Mouse (Mus musculus) midbrain, embryonic 13.5 days (tissue): ENCODE measurements around the gene Kcnk4. TPM values are rescaled to one million over a fixed set of nuclear protein-coding genes. Genes with fewer than 3 reads are reported as not detected.
"Not testable (repeated sequence)": the region's sequence is repeated elsewhere in the genome, so short reads cannot be mapped to it uniquely, and the experiment has no call there.

Experiments used
- ATAC-seq: fragments of 200-750 bp; cut with Nextera tagmentation; 2 replicates; pipeline ENCODE4 v1.8.0; 2017; ENCODE audit warnings: mild to moderate bottlenecking, moderate TSS enrichment, moderate library complexity
- H3K27ac ChIP-seq: fragments of 300-500 bp; sonication (generic); 2 replicates; pipeline ENCODE4 v1.5.1; 2015; ENCODE audit warnings: inconsistent platforms, mild to moderate bottlenecking, moderate library complexity
- H3K27me3 ChIP-seq: fragments of 300-500 bp; sonication (generic); 2 replicates; pipeline ENCODE4 v1.6.1; 2015; ENCODE audit warnings: mild to moderate bottlenecking, inconsistent platforms
- H3K36me3 ChIP-seq: fragments of 300-500 bp; sonication (generic); 2 replicates; pipeline ENCODE4 v1.6.1; 2015; ENCODE audit warnings: mild to moderate bottlenecking, inconsistent platforms
- H3K4me1 ChIP-seq: fragments of 300-500 bp; sonication (generic); replicated peaks from 2 replicates; pipeline ENCODE4 v1.6.1; 2015; ENCODE audit warnings: inconsistent platforms
- H3K4me2 ChIP-seq: fragments of 300-500 bp; sonication (generic); replicated peaks from 2 replicates; pipeline ENCODE4 v1.6.1; 2015; ENCODE audit warnings: moderate library complexity, mild to moderate bottlenecking, inconsistent platforms
- H3K4me3 ChIP-seq: fragments of 300-500 bp; sonication (generic); replicated peaks from 2 replicates; pipeline ENCODE4 v1.5.1; 2015; ENCODE audit warnings: mild to moderate bottlenecking, inconsistent platforms
- H3K9ac ChIP-seq: fragments of 300-500 bp; sonication (generic); replicated peaks from 2 replicates; pipeline ENCODE4 v1.6.1; 2015; ENCODE audit warnings: mild to moderate bottlenecking, inconsistent platforms
- H3K9me3 ChIP-seq: fragments of 300-500 bp; sonication (generic); 2 replicates; pipeline ENCODE4 v1.6.1; 2016; ENCODE audit warnings: mild to moderate bottlenecking, inconsistent platforms
- WGBS: fragments of 180-500 bp; shearing (Covaris S2); methylation state at CpG from one replicate; pipeline ENCODE4 v1.1.7; 2015; 5-methylcytosine and 5-hydroxymethylcytosine counted together
- polyA plus RNA-seq: library from polyadenylated mRNA; unstranded; fragments of >200 nt; fragmentation: Nextera tagmentation; extraction: Ambion mirVana; gene quantifications from 2 replicates; pipeline ENCODE4 v1.2.1, GENCODE M21; 2015

Gene Kcnk4
- polyA plus RNA-seq, 1 experiment from 2014 or later, result 0.79 TPM

GRCm38 (mm10) chr19:6907811-6908540 lies 26.3 kb downstream of the Kcnk4 start:
- no peak for ATAC-seq
- H3K4me1 ChIP-seq, result peaks cover 36% of the 10 kb centered on the region
- H3K4me3 ChIP-seq, result peak overlapping the region; percentile 64; the same call in 1 of the 2 replicates
- H3K36me3 ChIP-seq, result peaks cover 56% of the 10 kb centered on the region
- 89% methylated on average over 7 of the region's 7 CpGs for WGBS
- peak overlapping the region; percentile 81 for H3K4me2 ChIP-seq
- H3K9me3 ChIP-seq, result no peaks in the 10 kb centered on the region
- peak overlapping the region; percentile 79; the same call in 1 of the 2 replicates for H3K9ac ChIP-seq
- H3K27me3 ChIP-seq, result no peaks in the 10 kb centered on the region
- H3K27ac ChIP-seq, result no peak overlapping the region

- Histone ChIP-seq H3K27ac (no peak overlapping the region), H3K9ac (no peak overlapping the region; the same call in 1 of the 2 replicates), H3K4me1 (peaks cover 36% of the 10 kb centered on the region), H3K27me3 (no peaks in the 10 kb centered on the region), H3K4me2 (no peak overlapping the region), H3K4me3 (no peak overlapping the region), H3K36me3 (peaks cover 48% of the 10 kb centered on the region), H3K9me3 (no peaks in the 10 kb centered on the region)
- no peak for ATAC-seq
- 91% methylated on average over 8 of the region's 8 CpGs for WGBS
Measured at GRCm38 (mm10) chr19:6907094-6907493, 27.2 kb downstream of the Kcnk4 start.

GRCm38 (mm10) chr19:6906199-6906598 lies 28.1 kb downstream of the Kcnk4 start:
- Histone ChIP-seq H3K4me1 (peaks cover 29% of the 10 kb centered on the region), H3K27ac (no peak overlapping the region), H3K36me3 (peaks cover 39% of the 10 kb centered on the region), H3K4me2 (no peak overlapping the region), H3K27me3 (no peaks in the 10 kb centered on the region), H3K4me3 (no peak overlapping the region), H3K9me3 (no peaks in the 10 kb centered on the region), H3K9ac (no peak overlapping the region)
- ATAC-seq, result no peak
- 95% methylated on average over 3 of the region's 3 CpGs for WGBS

GRCm38 (mm10) chr19:6905498-6906159 lies 28.7 kb downstream of the Kcnk4 start:
- ATAC-seq, result no peak
- H3K9ac ChIP-seq, result no peak overlapping the region
- H3K27me3 ChIP-seq, result no peaks in the 10 kb centered on the region
- H3K36me3 ChIP-seq, result peaks cover 36% of the 10 kb centered on the region
- H3K4me3 ChIP-seq, result no peak overlapping the region
- WGBS, result 90% methylated on average over 11 of the region's 11 CpGs
- H3K4me1 ChIP-seq, result peaks cover 24% of the 10 kb centered on the region
- H3K9me3 ChIP-seq, result no peaks in the 10 kb centered on the region
- no peak overlapping the region for H3K4me2 ChIP-seq
- H3K27ac ChIP-seq, result no peak overlapping the region

- peaks cover 22% of the 10 kb centered on the region for H3K4me1 ChIP-seq
- ATAC-seq, result no peak
Measured at GRCm38 (mm10) chr19:6904846-6905245, 29.5 kb downstream of the Kcnk4 start.

GRCm38 (mm10) chr19:6903031-6903430 lies 31.3 kb downstream of the Kcnk4 start:
- Histone ChIP-seq H3K27ac (no peak overlapping the region), H3K9me3 (no peaks in the 10 kb centered on the region), H3K36me3 (peaks cover 36% of the 10 kb centered on the region), H3K9ac (no peak overlapping the region), H3K27me3 (no peaks in the 10 kb centered on the region), H3K4me1 (peaks cover 9% of the 10 kb centered on the region), H3K4me3 (no peak overlapping the region), H3K4me2 (no peak overlapping the region)
- WGBS, result 83% methylated on average over 1 of the region's 1 CpGs
- ATAC-seq, result no peak

More at GRCm38 (mm10) chr19:6904846-6905245, 29.5 kb downstream of the Kcnk4 start:
- Histone ChIP-seq H3K36me3 (peaks cover 36% of the 10 kb centered on the region), H3K9ac (no peak overlapping the region), H3K27me3 (no peaks in the 10 kb centered on the region), H3K27ac (no peak overlapping the region), H3K9me3 (no peaks in the 10 kb centered on the region), H3K4me2 (no peak overlapping the region), H3K4me3 (no peak overlapping the region)
- 82% methylated on average over 2 of the region's 2 CpGs for WGBS

- H3K4me1 ChIP-seq, result no peaks in the 10 kb centered on the region
- ATAC-seq, result no peak
- H3K27me3 ChIP-seq, result no peaks in the 10 kb centered on the region
- no peak overlapping the region for H3K4me2 ChIP-seq
- no peak overlapping the region for H3K4me3 ChIP-seq
- H3K9ac ChIP-seq, result no peak overlapping the region
- WGBS, result 82% methylated on average over 4 of the region's 4 CpGs
- H3K27ac ChIP-seq, result no peak overlapping the region
- 0 out of 2 replicates have a peak, but pooled peaks cover 4% of the 10 kb centered on the region for H3K9me3 ChIP-seq
- H3K36me3 ChIP-seq, result peaks cover 12% of the 10 kb centered on the region
Measured at GRCm38 (mm10) chr19:6899641-6900040, 34.7 kb downstream of the Kcnk4 start.

- not testable (repeated sequence) for H3K36me3 ChIP-seq, ATAC-seq, H3K4me2 ChIP-seq, H3K4me3 ChIP-seq, H3K9ac ChIP-seq, H3K4me1 ChIP-seq, H3K27me3 ChIP-seq, H3K9me3 ChIP-seq, H3K27ac ChIP-seq
- WGBS, result 88% methylated on average over 18 of the region's 18 CpGs
Measured at GRCm38 (mm10) chr19:6895608-6896305, 38.6 kb downstream of the Kcnk4 start.

- no peaks in the 10 kb centered on the region for H3K27me3 ChIP-seq
- H3K9ac ChIP-seq, result no peak overlapping the region
- no peak overlapping the region for H3K27ac ChIP-seq
- H3K4me1 ChIP-seq, result no peaks in the 10 kb centered on the region
- WGBS, result 94% methylated on average over 14 of the region's 14 CpGs
- ATAC-seq, result no peak
- 0 out of 2 replicates have a peak, but pooled peaks cover 4% of the 10 kb centered on the region for H3K9me3 ChIP-seq
- no peak overlapping the region for H3K4me2 ChIP-seq
- no peaks in the 10 kb centered on the region for H3K36me3 ChIP-seq
- no peak overlapping the region for H3K4me3 ChIP-seq
Measured at GRCm38 (mm10) chr19:6893731-6894451, 40.4 kb downstream of the Kcnk4 start.

- Histone ChIP-seq H3K4me1 (no peaks in the 10 kb centered on the region), H3K4me3 (no peak overlapping the region), H3K36me3 (no peaks in the 10 kb centered on the region), H3K4me2 (no peak overlapping the region), H3K27ac (no peak overlapping the region), H3K9ac (no peak overlapping the region), H3K27me3 (no peaks in the 10 kb centered on the region), H3K9me3 (0 out of 2 replicates have a peak, but pooled peaks cover 4% of the 10 kb centered on the region)
- no peak for ATAC-seq
- WGBS, result 75% methylated on average over 4 of the region's 4 CpGs
Measured at GRCm38 (mm10) chr19:6892512-6892911, 41.8 kb downstream of the Kcnk4 start.

- Histone ChIP-seq H3K36me3 (no peaks in the 10 kb centered on the region), H3K4me3 (no peak overlapping the region), H3K4me2 (no peak overlapping the region), H3K9me3 (peaks cover 10% of the 10 kb centered on the region), H3K27me3 (no peaks in the 10 kb centered on the region), H3K9ac (no peak overlapping the region), H3K27ac (no peak overlapping the region), H3K4me1 (no peaks in the 10 kb centered on the region)
- WGBS, result 82% methylated on average over 4 of the region's 4 CpGs
- ATAC-seq, result no peak
Measured at GRCm38 (mm10) chr19:6877965-6878364, 56.4 kb downstream of the Kcnk4 start.
